Mouse (Mus musculus) 3T3-L1 (cell line): ENCODE measurements around the gene Mroh9.
A peak's percentile ranks its signal among the peaks of the same experiment; 100 is the strongest.

Experiments
- DNase-seq: peaks from one replicate; pipeline ENCODE4 v3.0.0-alpha.2; 2015; ENCODE audit warnings: low read depth, low spot score

Mroh9 gene

DNA sequence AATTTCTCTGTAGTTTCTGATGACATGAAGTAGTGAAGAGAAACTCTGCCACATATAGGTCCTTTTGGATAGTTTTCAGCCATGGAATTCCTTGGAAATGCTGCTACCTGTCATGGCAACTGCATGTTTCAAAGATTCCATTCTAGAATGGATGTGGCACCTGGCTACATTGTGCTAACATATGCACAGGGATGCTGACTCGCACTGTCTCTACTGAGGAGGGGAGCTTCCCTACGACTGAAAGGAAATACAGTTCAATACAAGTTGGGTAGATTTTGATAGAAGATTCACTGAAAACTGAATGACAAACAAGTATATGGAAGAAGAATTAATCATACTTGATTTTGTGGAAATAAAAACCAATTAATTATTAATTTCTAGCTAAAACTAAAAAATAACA lies at the start of gene Mroh9:
Mroh9 (minus strand) TSS at position 101 of the 400 bp plus-strand sequence.
- DNase-seq: no peak

DNA sequence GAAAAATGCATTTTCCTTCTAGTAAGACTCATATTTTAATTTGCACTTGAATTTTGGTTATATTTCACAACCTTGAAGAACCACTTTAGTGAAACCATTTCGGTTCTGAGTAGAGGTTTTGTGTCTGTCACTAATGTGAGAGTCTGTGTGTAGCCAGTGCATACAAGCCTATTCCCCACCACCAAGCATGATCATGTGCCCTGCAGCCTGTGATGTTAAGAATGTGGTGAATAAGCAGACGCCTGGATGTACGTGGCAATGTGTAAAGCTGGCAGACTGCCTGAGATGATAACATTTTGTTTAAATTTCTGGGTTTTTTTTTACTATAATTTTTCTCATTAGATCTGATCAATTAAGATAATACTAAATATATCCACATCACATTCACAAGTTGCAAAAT lies 44.5 kb upstream of the Mroh9 start:
- peak; percentile 66 for DNase-seq

DNA sequence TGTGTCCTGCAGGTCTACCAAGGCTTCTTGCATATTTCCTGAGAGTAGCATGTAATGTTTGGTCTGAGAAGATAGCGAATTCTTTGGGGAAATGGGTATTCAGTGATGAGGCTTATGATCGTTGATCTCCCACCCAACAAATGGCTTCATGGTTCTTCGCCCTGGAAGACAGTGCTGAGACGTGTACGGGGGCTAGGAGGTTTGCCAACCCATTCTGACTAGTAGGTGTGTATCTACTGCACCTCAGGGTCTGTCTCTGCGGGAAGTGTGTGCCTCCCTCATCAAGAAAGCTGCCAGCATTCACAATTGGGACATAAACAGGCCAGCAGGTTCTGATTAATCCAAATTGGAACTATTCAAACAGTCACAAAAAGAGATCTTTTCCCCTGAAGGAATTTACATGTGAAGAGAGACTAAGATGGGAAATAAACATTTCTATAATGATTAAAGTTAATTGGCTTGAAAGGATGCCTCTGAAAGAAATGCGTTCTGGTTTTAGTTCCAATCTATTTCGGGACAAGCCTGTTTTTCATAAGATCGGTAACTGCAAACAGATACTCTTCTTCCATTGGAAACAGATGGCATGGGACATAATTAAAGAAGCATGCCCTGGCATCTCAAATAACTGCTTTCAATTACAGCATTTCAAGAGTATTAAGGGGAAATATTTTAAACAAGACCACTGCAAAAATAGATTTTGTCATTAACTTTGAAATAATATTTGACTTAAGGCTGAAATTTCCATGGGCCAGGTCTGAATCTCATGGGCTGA lies 43.8 kb upstream of the Mroh9 start:
- no peak for DNase-seq

DNA sequence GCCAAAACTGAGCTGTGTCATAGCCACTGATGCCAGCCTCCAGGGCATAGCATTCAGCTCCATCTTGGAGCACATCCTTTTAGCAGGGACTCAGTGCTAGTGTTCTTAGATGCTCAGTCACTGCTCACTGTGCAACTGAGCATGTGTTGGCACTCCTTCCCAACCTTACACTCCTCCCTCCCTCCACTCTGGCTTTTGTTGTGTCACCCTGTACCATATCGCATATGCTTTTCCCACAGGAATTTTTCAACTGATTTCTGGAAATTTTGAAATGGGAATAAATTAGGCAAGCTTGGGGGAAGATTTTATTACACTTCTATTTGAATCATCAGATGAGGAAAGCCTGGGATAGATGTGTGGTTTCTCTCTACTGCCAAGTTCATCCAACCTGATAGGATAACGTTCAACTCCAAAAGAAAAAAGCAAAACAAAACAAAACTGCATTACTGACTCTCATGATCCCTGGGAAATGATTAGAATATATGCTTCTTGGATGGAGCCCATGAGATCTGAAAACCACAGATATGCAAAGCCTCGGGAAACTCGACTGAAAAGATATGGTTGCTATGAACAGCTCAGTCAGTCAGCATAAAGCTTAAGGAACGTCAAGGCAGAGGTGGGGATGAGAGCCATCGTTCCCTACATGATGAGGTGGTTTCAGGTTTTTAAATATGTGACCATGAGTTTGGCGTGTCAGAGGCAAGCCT lies 40.9 kb upstream of the Mroh9 start:
- peak; percentile 91 for DNase-seq

DNA sequence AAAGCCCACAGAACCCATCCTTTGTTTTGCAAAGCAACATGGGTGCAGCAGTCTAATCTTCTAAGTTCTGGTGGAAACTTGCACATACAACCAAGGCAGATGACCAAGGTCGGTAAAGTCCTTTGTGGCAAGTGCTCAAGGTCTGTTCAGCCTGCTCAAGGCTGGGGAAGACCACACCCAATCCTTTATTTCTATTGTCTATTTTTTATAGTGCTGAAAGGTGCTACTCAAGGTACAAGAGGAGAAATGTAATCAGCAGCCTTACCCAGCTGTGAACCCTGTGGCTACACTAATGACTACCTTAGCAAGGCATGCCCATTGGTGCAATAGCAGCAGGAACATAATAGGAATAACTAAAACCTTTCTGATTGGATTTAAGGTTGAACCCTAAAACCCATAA lies 36.9 kb upstream of the Mroh9 start:
- DNase-seq: no peak

DNA sequence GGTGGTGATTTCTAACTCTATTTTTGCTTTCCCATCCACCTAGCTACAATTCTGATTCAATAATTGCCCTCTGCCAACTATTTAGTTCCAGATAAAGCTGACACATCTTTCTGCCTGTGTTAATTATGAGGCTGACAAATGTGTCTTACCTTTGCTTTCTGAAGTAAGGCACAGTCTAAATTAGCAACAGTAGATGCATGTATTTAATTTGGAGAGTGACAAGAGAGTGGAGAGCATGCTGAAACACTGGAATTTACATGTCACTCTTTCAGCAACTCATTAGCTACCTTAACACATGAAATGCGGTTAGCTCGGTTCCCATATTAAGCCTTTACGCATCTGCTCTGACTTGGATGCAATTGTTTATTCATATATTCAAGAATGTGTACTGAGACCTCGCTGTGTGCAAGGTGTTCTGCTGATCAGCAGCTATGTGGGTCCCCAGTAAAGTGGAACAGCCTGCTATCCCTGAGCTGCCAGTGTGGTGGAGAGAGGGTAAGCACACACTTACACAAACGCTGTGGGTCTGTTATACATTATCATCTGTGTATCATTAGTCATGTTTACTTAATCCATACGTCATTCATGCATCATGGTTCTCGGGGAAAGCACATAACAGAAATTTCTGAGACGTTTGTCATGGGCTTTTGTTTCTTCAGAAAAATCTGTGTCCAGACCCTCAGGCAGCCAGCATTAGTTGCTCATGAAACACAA lies 28.1 kb upstream of the Mroh9 start:
- peak; percentile 92 for DNase-seq

DNA sequence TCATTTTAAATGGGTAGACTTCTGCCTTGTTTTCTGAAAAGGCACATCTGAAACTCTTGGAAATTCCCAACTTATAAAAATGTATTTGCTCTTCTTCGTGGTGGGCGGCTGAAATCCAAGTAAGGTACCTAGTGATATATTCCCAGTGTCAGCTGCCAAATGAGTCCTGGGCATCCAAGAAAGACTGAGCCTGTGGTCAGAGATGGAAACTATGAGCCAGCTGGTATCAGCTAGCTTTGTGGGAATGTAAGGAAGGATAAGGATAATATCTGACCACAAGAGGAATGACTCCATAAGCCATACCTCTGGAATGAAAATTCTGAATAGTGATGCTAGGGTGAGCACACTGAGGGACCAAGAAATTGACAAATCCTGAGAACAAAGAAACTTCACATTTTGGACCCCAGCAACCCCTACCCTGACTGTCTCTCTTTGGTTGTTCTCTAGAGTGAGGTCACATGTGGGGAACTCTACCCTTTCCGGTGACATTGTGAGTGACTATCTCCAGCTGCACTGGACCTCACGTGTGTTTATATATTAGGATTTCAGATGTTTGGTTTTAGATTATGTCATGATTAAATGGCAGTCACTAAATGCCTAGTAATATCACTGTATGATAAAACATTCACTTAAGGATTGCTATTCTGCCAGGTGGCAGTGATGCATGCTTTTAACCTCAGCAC lies 27.2 kb upstream of the Mroh9 start:
- DNase-seq: peak; percentile 90

DNA sequence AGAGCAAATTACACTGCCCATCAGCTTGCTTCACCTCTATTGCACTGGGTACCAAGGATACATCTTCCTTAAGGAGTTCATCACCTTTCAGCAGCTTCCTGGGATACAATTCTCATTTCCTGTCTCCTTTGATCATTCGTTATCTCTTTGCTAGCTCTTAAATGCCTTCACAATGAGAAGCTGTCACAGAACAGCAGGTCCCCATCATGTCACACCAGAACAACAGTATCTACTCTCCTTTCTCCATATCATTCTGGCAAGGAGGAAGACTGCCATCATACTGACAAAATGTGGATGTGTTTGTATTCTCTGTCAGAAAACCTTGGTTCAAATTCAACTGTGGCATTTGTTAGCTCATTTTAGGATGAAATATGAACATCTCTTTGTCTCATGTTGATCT lies 19.5 kb upstream of the Mroh9 start:
- no peak for DNase-seq

DNA sequence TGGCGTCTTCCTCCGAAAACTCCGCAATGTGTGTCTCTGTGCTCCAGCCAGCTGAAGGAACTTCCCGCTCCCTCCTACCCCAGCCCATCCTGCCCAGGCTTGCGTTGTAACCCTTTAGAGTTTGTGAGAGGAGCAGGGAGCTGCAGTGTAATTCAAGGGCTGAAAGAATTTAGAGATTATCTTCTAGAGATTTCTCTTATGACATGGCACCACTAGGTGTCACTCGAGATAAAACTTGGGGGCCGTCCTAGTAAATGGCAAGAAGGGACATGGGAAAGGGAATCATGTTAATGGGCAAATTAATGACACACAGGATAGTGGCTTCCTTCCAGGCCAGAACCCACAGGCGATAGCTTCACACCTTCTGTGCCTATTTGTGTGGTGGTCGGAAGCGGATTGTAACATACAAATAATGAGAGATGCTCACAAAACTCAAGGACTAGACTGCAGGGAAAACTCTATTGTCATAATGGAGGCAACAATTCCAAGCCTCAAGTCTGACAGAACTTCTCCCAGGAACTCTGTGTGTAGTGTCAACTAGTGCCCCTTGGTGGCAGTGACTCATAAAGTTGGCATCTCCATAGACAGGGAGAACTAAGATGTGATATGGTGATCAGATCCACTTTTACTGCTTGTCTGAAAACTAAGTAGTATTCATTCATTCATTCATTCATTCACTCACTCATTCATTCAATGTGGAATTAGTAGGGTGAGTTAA lies 6.1 kb upstream of the Mroh9 start:
- peak; percentile 88 for DNase-seq

DNA sequence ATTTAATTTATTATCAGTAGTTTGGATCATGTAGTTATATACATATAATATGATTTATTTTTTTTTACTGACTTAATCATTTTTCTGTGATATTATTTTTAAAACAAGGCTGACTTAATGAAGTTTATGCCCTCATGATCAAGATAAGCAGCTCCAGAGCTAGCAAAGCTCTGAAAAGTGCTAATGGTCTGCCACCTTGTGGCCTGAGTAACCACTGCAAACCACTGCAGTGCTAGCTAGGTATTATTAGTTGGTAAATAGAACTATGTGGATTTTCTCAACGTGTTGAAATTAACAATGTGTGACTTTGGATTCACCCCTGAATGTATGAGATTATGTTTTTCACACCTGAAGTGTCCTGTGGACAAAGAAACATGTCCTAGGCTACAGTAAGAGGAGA lies 15.0 kb downstream of the Mroh9 start:
- DNase-seq: peak; percentile 79

DNA sequence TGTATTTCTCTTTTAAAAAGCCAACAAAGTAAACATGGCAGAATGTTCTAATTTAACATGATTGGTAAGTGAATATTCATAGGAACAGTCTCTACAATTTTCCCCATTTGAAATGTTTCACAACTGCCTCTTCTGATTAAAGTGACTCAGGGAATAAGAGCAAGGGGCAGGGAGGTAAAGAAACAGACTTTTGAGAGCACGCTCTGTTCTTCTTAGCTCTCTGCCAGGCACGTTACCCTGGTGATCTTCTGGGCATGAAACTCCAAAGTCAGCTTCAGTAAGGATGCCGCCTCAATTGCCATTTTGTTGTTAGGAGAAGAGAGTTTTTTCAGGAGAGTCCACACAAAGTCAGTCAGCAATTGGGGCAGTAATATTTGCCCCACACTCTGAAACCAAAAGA lies 25.1 kb downstream of the Mroh9 start:
- no peak for DNase-seq

DNA sequence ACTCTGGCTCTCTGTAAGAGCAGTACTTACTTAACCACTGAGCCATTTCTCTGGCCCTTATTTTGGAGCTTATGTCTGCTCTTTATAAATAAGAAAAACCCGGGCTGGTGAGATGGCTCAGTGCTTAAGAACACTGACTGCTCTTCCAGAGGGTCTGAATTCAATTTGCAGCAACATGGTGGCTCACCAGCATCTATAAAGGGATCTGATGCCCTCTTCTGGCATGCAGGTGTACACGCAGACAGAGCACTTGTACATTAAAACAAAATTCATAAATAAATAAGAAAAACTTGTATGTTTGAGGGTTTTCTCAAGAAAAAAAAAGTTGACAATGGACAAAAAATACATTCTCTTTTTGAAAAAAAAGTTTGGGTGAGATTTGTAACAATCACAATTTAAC lies 28.1 kb downstream of the Mroh9 start:
- peak; percentile 67 for DNase-seq

DNA sequence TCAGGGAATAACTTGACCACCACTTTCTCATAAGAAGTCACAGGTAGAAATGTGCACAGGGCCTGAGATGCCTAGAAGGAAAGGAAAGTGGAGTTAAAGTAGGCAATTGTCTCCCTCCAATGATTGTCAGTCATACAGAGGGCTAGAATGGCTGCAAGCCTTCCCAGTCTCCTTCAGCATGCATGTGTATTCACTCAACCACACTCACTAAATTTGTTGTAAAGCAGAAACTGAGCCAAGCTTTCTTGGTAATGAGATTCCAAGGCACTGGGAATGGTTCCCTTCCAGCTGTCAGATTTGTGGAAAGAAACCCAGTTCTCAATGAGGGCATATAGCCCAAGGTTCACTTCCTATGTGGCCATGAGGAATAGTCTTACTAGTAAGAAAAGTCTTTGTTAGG lies 29.8 kb downstream of the Mroh9 start:
- no peak for DNase-seq

DNA sequence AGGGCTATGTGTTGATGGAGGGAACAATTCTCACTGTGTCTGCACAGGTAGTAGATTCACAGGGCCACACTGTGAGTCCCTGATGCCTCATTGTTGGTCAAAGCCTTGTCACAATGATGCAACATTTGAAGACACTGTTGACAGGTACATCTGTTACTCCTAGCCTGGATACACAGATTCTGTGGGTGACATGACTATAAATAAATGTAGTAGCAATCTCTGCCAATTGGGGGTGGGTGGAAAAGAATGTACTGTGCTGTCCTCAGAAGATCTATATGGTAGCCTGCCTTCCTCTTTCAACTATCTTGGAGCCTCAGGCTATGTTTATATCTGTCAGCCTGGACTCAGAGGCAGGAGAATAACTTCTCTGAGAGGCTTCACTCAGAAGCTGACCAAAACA lies 62.4 kb downstream of the Mroh9 start:
- no peak for DNase-seq

DNA sequence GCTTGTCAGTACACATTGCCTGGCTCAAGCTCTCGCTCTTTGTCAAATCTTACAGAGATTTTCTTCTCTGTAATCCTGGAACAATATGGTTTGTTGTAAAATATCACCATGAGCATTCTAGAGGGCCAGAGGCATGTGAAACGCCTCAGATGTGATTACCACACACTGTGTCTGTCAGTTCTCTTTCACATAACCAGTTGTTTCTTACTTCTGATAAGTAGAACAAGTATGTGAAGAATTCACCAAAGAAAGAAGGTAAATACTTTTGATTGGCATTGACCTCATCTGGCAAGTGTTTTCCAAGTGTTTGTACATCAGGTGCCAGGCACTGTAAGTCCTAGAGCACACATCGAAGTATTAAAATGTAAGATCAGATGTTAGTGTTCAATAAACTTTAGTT lies 76.2 kb downstream of the Mroh9 start:
- no peak for DNase-seq

DNA sequence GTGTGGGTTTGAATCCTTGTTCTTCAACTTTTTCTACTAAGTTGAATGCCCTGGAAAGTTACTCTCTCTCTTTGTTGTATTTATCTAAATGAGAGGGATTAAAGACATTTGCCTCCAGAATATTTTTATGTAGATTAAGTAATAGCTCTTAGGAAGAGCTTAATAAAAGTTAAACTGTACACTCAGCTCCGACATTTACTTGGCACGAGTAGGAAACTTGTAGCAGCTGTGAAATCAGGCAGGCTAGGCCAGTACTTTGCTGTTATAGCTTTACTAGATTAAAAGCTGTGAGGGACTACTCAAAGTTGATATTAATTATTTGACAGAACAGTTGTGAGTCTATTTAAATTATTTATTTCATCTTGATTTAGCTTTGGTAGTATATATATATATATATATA lies 82.0 kb downstream of the Mroh9 start:
- no peak for DNase-seq

DNA sequence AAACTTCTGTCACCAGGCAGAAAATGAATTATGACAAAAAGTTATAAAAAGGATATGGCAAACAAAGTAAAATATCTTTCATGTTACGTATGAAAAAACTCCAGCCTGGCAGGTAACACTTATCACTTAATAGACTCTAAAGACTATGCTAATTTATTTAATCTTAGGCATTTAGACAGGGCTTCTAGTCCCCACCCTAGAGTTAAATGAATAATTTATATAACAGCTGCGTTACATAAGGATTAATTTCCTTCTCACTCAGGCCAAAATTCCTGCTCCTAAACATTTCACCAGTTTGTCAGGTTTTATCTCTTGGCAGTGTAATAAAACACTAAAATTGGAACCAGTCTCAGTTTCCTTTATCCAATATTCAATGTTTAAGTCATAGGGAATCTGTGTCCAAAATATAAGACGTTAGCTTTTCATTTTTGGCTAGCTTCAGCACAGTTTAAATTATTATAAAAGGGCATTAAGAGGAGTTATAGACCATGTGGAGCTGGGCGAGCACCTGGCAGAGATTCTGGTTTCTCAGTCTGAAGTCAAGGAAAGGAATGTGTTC lies 84.1 kb downstream of the Mroh9 start:
- no peak for DNase-seq

DNA sequence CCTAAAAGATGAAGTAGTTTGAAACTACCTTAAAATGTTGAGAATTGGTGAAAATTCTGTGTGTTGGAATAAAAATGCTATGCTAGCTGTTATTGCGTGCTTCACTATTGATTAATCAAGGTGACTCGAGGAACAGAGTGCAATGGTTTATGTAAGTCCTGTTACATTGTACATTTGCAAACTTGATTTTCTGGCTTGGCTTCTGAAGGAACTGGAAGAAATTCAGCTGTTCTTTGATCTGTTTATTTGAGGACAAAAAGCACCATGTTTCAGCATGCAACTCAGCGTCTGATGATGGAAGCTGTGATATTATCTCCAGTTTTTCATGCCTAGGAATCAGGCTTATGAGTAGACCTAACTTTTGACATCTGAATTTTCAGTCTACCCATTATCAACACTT lies 97.9 kb downstream of the Mroh9 start:
- DNase-seq: no peak

DNA sequence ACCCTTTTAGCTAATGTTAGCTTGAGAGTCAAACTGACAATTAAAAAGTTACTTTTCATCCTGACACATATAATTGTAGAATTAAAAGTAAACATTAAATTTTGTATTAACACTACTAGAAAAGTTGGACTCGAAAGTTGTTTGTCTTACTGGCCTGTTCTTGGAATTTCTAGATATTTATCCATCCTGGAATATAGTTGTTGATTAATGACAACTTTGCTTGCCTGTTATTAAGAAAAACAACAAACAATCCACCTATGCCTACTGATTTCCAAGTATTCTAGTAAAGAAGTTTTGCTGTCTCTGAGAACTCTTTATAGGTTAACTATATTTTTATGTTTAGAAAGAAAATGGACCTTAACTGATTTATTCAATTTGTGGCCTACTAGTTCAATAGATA lies 98.7 kb downstream of the Mroh9 start:
- DNase-seq: no peak

DNA sequence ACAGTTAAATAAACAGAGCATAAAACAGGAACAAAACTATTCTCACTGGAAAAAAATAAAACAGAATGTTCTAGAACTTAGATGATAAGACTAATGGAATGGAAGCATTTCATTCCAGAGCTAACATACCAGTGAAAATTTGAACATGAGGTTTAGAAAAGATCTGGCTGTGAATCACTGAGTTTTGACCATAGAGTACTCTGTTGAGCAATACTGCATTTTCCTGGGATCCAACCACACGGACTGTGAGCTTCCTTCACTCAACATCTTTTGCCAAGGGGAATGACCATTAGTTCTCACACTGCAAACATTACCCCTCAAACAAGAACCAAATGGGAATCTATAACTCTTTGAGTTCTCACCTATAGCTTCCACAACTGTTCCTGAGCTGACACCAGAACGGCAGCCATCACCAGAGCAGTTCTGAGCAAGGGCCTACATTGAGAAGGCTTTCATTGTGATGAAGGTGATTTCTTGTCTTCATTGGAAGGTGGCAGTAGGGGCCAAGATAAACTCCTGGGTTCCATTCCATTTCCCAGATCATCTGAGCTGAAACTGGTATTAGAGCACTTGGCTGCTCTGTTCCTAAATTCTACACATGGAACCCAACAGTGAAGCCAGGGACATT lies 99.2 kb downstream of the Mroh9 start:
- DNase-seq: no peak

DNA sequence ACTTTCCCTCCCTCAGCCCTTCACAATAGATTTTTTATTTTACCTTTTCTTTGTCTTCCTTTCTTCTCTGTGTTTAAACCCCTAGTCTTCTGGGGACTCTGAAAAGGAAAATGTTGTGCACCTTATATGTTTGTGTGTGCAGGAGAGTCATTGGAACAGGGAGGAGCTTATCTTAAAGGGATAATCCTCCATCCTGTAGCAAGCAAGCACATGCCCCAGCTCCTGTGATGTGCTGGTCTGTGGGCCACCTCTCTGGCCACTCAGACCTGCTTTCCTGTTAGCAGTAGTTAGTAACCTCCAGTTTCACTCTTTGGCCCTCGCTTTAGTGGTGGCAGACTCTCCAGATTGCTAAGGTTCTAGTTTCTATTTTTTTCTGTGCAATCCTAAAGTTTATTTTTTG lies 101.0 kb downstream of the Mroh9 start, which contains the start of gene Fmo3:
Fmo3 (minus strand) TSS at position 101 of the 400 bp plus-strand sequence.
- DNase-seq: no peak
